Mouse (Mus musculus) stomach, embryonic 16.5 days (tissue): ENCODE data around the gene Mrps24. TPM values are rescaled to one million over a fixed set of nuclear protein-coding genes. Genes with fewer than 3 reads are reported as not detected.

Experiments
- ATAC-seq: fragments of 200-750 bp; cut with Nextera tagmentation; 2 replicates; pipeline ENCODE4 v1.8.0; 2017; ENCODE audit warnings: moderate number of reproducible peaks, moderate TSS enrichment; ENCODE audit not compliant: insufficient read depth, low FRiP score
- H3K27ac ChIP-seq: fragments of 300-500 bp; sonication (generic); 2 replicates; pipeline ENCODE4 v1.5.1; 2014; ENCODE audit warnings: low read length
- H3K27me3 ChIP-seq: fragments of 300-500 bp; sonication (generic); 2 replicates; pipeline ENCODE4 v1.6.1; 2014; ENCODE audit warnings: low read length, control low read depth, mixed read lengths; ENCODE audit not compliant: control insufficient read depth, insufficient read depth
- H3K36me3 ChIP-seq: fragments of 300-500 bp; sonication (generic); 2 replicates; pipeline ENCODE4 v1.6.1; 2014; ENCODE audit warnings: low read length; ENCODE audit not compliant: control insufficient read depth, insufficient read depth
- H3K4me1 ChIP-seq: fragments of 300-500 bp; sonication (generic); 2 replicates; pipeline ENCODE4 v1.6.1; 2014; ENCODE audit warnings: low read length, control low read depth, mixed read lengths; ENCODE audit not compliant: control insufficient read depth, insufficient read depth
- H3K4me2 ChIP-seq: fragments of 300-500 bp; sonication (generic); 2 replicates; pipeline ENCODE4 v1.6.1; 2014; ENCODE audit warnings: low read depth, low read length, mixed read lengths
- H3K4me3 ChIP-seq: fragments of 300-500 bp; sonication (generic); replicated peaks from 2 replicates; pipeline ENCODE4 v1.5.1; 2014; ENCODE audit warnings: mild to moderate bottlenecking, low read length
- H3K9ac ChIP-seq: fragments of 300-500 bp; sonication (generic); 2 replicates; pipeline ENCODE4 v1.6.1; 2014; ENCODE audit warnings: low read length
- H3K9me3 ChIP-seq: fragments of 300-500 bp; sonication (generic); replicated peaks from 2 replicates; pipeline ENCODE4 v1.6.1; 2016; ENCODE audit warnings: low read length, control low read depth; ENCODE audit not compliant: control insufficient read depth
- WGBS: fragments of 180-500 bp; shearing (Covaris S2); extraction: QIAGEN DNeasy Blood & Tissue Kit; methylation state at CpG from one replicate; pipeline ENCODE4 v1.1.7; 2014; 5-methylcytosine and 5-hydroxymethylcytosine counted together
- polyA plus RNA-seq: library from polyadenylated mRNA; unstranded; fragments of >200 nt; fragmentation: Nextera tagmentation; extraction: Ambion mirVana; gene quantifications from 2 replicates; pipeline ENCODE4 v1.2.1, GENCODE M21; 2015

Mrps24 gene
- polyA plus RNA-seq, 1 experiment from 2014 or later, result 191 TPM

DNA sequence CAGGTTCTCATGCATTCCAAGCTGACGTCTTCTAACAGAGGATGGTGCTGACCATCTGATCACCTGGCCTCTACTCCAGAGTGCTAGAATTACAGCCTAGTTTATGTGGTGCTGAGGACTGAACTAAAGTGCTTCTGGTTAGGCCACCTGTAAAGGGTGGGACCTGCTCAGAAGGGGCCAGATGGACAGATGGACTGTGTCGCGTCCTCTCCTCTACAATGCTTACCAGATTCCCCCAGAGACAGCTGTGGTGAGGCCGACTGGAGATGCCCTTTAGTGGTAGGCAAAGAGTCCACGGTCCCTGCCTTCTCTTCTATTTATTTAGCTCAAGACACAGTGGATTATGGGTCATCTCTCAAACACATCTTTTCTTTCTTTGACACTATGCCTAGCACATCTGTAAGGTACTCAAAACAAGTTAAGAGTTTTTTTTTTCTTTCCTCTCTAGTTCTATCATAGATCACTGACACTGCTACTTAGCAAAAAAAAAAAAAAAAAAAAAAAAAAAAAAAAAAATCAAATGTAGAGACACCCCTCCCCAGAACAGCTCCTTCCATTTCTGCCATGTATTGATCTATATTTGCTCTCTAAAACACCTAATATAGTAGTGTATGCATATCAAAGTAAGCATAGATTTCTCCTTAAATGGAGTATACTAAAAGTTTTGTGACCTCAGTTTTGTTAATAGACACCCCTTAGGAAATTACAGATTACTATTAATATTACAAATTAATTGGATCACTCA lies 23.6 kb upstream of the Mrps24 start:
- H3K9ac ChIP-seq, result no peak overlapping the region
- no peak overlapping the region for H3K4me3 ChIP-seq
- no peak for ATAC-seq
- H3K36me3 ChIP-seq, result no peaks in the 10 kb centered on the region
- no peaks in the 10 kb centered on the region for H3K27me3 ChIP-seq
- WGBS, result 63% methylated on average over 5 of the region's 5 CpGs
- H3K4me1 ChIP-seq, result peaks cover 15% of the 10 kb centered on the region
- H3K27ac ChIP-seq, result no peak overlapping the region
- H3K4me2 ChIP-seq, result no peak overlapping the region
- H3K9me3 ChIP-seq, result no peaks in the 10 kb centered on the region

DNA sequence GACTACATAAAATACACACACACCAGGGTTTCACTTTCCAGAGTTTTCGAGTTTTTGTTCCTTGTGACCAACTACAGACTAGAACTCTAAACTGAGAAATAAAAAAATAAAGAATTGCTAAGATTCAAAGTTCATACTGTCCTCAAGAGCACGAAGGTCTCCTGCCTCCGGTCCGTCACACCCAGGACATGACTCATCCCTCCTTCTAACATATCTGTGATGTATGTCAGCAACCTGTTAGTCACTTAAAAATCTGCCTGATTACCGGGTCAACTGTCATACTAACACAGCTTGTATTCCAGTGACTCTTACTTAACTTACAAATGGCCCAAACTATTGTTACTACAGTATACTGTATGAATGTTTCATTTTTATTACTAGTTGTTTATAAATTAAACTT lies 21.7 kb upstream of the Mrps24 start:
- H3K36me3 ChIP-seq, result no peaks in the 10 kb centered on the region
- no peak for ATAC-seq
- H3K9me3 ChIP-seq, result no peaks in the 10 kb centered on the region
- 80% methylated on average over 5 of the region's 5 CpGs for WGBS
- no peak overlapping the region for H3K9ac ChIP-seq
- no peak overlapping the region for H3K4me2 ChIP-seq
- H3K27me3 ChIP-seq, result no peaks in the 10 kb centered on the region
- no peak overlapping the region for H3K4me3 ChIP-seq
- peaks cover 17% of the 10 kb centered on the region for H3K4me1 ChIP-seq
- no peak overlapping the region for H3K27ac ChIP-seq

GRCm38 (mm10) chr11:5734323-5734722 lies 18.8 kb upstream of the Mrps24 start:
- no peak for ATAC-seq
- H3K9me3 ChIP-seq, result no peaks in the 10 kb centered on the region
- H3K9ac ChIP-seq, result no peak overlapping the region
- no peaks in the 10 kb centered on the region for H3K36me3 ChIP-seq
- no peaks in the 10 kb centered on the region for H3K27me3 ChIP-seq
- 81% methylated on average over 4 of the region's 4 CpGs for WGBS
- H3K4me1 ChIP-seq, result peaks cover 14% of the 10 kb centered on the region; the same call in 1 of the 2 replicates
- no peak overlapping the region for H3K4me3 ChIP-seq
- H3K27ac ChIP-seq, result no peak overlapping the region
- H3K4me2 ChIP-seq, result no peak overlapping the region

DNA sequence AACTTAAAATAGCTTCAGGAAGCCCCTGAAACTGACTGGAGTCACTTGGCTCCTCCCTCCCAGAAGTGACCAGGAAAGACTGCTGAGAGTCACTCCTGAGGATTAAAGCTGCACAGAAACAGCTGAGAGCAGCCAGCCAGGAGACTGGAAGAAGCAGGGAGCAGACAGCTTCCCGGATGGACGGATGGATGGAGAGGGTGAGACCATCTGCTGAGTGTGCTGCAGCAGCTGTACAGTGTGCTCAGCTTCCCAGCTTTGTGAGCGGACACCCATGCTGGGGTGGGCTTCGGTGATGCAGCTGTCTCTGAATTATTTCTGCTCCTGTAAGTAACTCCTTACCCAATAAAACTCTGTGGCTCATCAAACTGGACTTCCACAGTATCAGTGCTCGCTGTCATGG lies 16.9 kb upstream of the Mrps24 start:
- Histone ChIP-seq H3K27me3 (no peaks in the 10 kb centered on the region), H3K9ac (peak overlapping the region; percentile 46; the same call in 1 of the 2 replicates), H3K36me3 (no peaks in the 10 kb centered on the region), H3K4me2 (no peak overlapping the region), H3K4me1 (0 out of 2 replicates have a peak, but pooled peaks cover 11% of the 10 kb centered on the region), H3K27ac (peak overlapping the region; percentile 7; the same call in 1 of the 2 replicates), H3K4me3 (no peak overlapping the region), H3K9me3 (no peaks in the 10 kb centered on the region)
- no peak for ATAC-seq
- WGBS, result 59% methylated on average over 5 of the region's 5 CpGs

- Histone ChIP-seq H3K27ac (no peak overlapping the region), H3K4me1 (0 out of 2 replicates have a peak, but pooled peaks cover 9% of the 10 kb centered on the region), H3K9ac (no peak overlapping the region), H3K4me2 (no peak overlapping the region), H3K27me3 (no peaks in the 10 kb centered on the region), H3K4me3 (no peak overlapping the region), H3K9me3 (no peaks in the 10 kb centered on the region), H3K36me3 (no peaks in the 10 kb centered on the region)
- ATAC-seq, result no peak
- 87% methylated on average over 9 of the region's 9 CpGs for WGBS
These were observed 14.1 kb upstream of the Mrps24 start for GRCm38 (mm10) chr11:5729582-5729981.

- Histone ChIP-seq H3K9ac (no peak overlapping the region), H3K9me3 (no peaks in the 10 kb centered on the region), H3K4me1 (no peaks in the 10 kb centered on the region), H3K27me3 (no peaks in the 10 kb centered on the region), H3K4me2 (no peak overlapping the region), H3K36me3 (peaks cover 30% of the 10 kb centered on the region), H3K27ac (no peak overlapping the region), H3K4me3 (no peak overlapping the region)
- no peak for ATAC-seq
- 88% methylated on average over 12 of the region's 12 CpGs for WGBS
These were observed 3.3 kb upstream of the Mrps24 start for GRCm38 (mm10) chr11:5718611-5719354.

- no peaks in the 10 kb centered on the region for H3K9me3 ChIP-seq
- no peak for ATAC-seq
- 89% methylated on average over 34 of the region's 34 CpGs for WGBS
- H3K4me1 ChIP-seq, result no peaks in the 10 kb centered on the region
- no peak overlapping the region for H3K27ac ChIP-seq
- H3K27me3 ChIP-seq, result no peaks in the 10 kb centered on the region
- no peak overlapping the region for H3K4me3 ChIP-seq
- H3K9ac ChIP-seq, result no peak overlapping the region
- peaks cover 34% of the 10 kb centered on the region for H3K36me3 ChIP-seq
- H3K4me2 ChIP-seq, result no peak overlapping the region
These were observed 1.6 kb upstream of the Mrps24 start for GRCm38 (mm10) chr11:5716938-5717705.

DNA sequence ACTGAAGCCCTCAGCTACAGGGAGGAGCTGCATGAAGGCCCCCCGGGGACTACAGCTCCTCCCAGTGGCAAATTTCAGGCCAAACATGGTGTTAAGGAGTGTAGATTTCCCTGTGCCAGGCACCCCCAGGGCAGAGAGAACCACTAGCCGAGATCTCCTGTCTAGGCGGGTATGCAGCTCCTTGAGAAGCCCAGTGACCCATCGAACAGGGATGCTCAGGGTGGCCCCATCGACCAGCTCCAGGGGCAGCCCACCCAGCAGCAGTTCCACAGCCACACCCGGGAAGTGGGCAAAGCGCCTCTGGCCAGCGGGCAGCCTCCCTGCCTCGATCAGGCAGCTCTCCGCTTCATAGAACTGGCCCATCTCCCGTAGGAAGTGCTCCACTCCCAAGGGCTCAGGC lies 766 bp upstream of the Mrps24 start:
- no peaks in the 10 kb centered on the region for H3K4me1 ChIP-seq
- no peak overlapping the region for H3K4me2 ChIP-seq
- H3K36me3 ChIP-seq, result peaks cover 34% of the 10 kb centered on the region
- 88% methylated on average over 11 of the region's 11 CpGs for WGBS
- H3K27ac ChIP-seq, result no peak overlapping the region
- no peak overlapping the region for H3K9ac ChIP-seq
- H3K9me3 ChIP-seq, result no peaks in the 10 kb centered on the region
- no peak overlapping the region for H3K4me3 ChIP-seq
- no peak for ATAC-seq
- H3K27me3 ChIP-seq, result no peaks in the 10 kb centered on the region

GRCm38 (mm10) chr11:5715179-5715578 lies 301 bp downstream of the Mrps24 start:
- no peak for ATAC-seq
- H3K36me3 ChIP-seq, result peaks cover 34% of the 10 kb centered on the region

More at GRCm38 (mm10) chr11:5715179-5715578, 301 bp downstream of the Mrps24 start:
- Histone ChIP-seq H3K9ac (no peak overlapping the region), H3K4me3 (no peak overlapping the region), H3K4me1 (no peaks in the 10 kb centered on the region), H3K9me3 (no peaks in the 10 kb centered on the region), H3K27me3 (no peaks in the 10 kb centered on the region), H3K27ac (no peak overlapping the region), H3K4me2 (no peak overlapping the region)
- WGBS, result 93% methylated on average over 9 of the region's 9 CpGs
